Mouse (Mus musculus) liver, postnatal 0 days (tissue): ENCODE measurements around the gene Trub1. TPM values are rescaled to one million over a fixed set of nuclear protein-coding genes. Genes with fewer than 3 reads are reported as not detected.

ENCODE experiments used
- ATAC-seq: fragments of 200-750 bp; cut with Nextera tagmentation; 2 replicates; pipeline ENCODE4 v1.8.0; 2017; ENCODE audit warnings: mild to moderate bottlenecking, moderate library complexity
- DNase-seq: peaks from one replicate; pipeline ENCODE4 v3.0.0-alpha.2; 2016
- H3K27ac ChIP-seq: fragments of 300-500 bp; sonication (generic); 2 replicates; pipeline ENCODE4 v1.5.1; 2014; ENCODE audit warnings: antibody characterized with exemption, moderate library complexity, mild to moderate bottlenecking, low read depth
- H3K27me3 ChIP-seq: fragments of 300-500 bp; sonication (generic); 2 replicates; pipeline ENCODE4 v1.6.1; 2014; ENCODE audit warnings: low read length, control low read depth, mixed read lengths; ENCODE audit not compliant: insufficient read depth
- H3K36me3 ChIP-seq: fragments of 300-500 bp; sonication (generic); replicated peaks from 2 replicates; pipeline ENCODE4 v1.6.1; 2014; ENCODE audit warnings: mild to moderate bottlenecking, control low read depth, low read length, moderate library complexity, mixed read lengths; ENCODE audit not compliant: insufficient read depth
- H3K4me1 ChIP-seq: fragments of 300-500 bp; sonication (generic); 2 replicates; pipeline ENCODE4 v1.6.1; 2014; ENCODE audit warnings: antibody characterized with exemption, mild to moderate bottlenecking, control low read depth; ENCODE audit not compliant: insufficient read depth
- H3K4me2 ChIP-seq: fragments of 300-500 bp; sonication (generic); 2 replicates; pipeline ENCODE4 v1.6.1; 2014; ENCODE audit warnings: low read depth, mild to moderate bottlenecking, low read length, moderate library complexity, mixed read lengths
- H3K4me3 ChIP-seq: fragments of 300-500 bp; sonication (generic); 2 replicates; pipeline ENCODE4 v1.5.1; 2014; ENCODE audit warnings: low read depth, low read length
- H3K9ac ChIP-seq: fragments of 300-500 bp; sonication (generic); replicated peaks from 2 replicates; pipeline ENCODE4 v1.6.1; 2014; ENCODE audit warnings: mild to moderate bottlenecking, moderate library complexity
- H3K9me3 ChIP-seq: fragments of 300-500 bp; sonication (generic); 2 replicates; pipeline ENCODE4 v1.6.1; 2016; ENCODE audit warnings: mild to moderate bottlenecking, control low read depth, low read length, mixed read lengths
- CTCF ChIP-seq: sonication (generic); IDR thresholded peaks from 2 replicates; pipeline ENCODE4 v1.5.1; 2016; ENCODE audit warnings: antibody characterized with exemption, low read depth
- EP300 ChIP-seq: IDR thresholded peaks from 2 replicates; pipeline ENCODE4 v1.6.1; 2016; ENCODE audit warnings: antibody characterized with exemption, low read depth, mild to moderate bottlenecking
- WGBS: fragments of 180-500 bp; shearing (Covaris S2); extraction: QIAGEN DNeasy Blood & Tissue Kit; methylation state at CpG from one replicate; pipeline ENCODE4 v1.1.7; 2014; ENCODE audit not compliant: insufficient replicate concordance; 5-methylcytosine and 5-hydroxymethylcytosine counted together
- polyA plus RNA-seq: library from polyadenylated mRNA; unstranded; fragments of >200 nt; fragmentation: Nextera tagmentation; extraction: Ambion mirVana; gene quantifications from 2 replicates; pipeline ENCODE4 v1.2.1, GENCODE M21; 2015

Trub1 gene
- polyA plus RNA-seq, 1 experiment from 2014 or later = 8.6 TPM

- H3K36me3 ChIP-seq = no peaks in the 10 kb centered on the region
- TF ChIP-seq EP300 (no peak), CTCF (no peak)
- ATAC-seq (peak; percentile 21; the same call in 1 of the 2 replicates), DNase-seq (no peak)
- no peak overlapping the region for H3K4me3 ChIP-seq
- H3K9ac ChIP-seq = no peak overlapping the region
- H3K27me3 ChIP-seq = no peaks in the 10 kb centered on the region
- H3K27ac ChIP-seq = no peak overlapping the region
- H3K4me2 ChIP-seq = no peak overlapping the region
- H3K9me3 ChIP-seq = no peaks in the 10 kb centered on the region
- H3K4me1 ChIP-seq = no peaks in the 10 kb centered on the region
- 66% methylated on average over 10 of the region's 10 CpGs for WGBS
Measured at GRCm38 (mm10) chr19:57436586-57437021, 16.1 kb upstream of the Trub1 start.

- Histone ChIP-seq H3K4me1 (no peaks in the 10 kb centered on the region), H3K36me3 (no peaks in the 10 kb centered on the region), H3K4me3 (no peak overlapping the region), H3K27me3 (no peaks in the 10 kb centered on the region), H3K27ac (no peak overlapping the region), H3K4me2 (no peak overlapping the region), H3K9me3 (no peaks in the 10 kb centered on the region), H3K9ac (no peak overlapping the region)
- ATAC-seq (no peak), DNase-seq (no peak)
- no peak for TF ChIP-seq CTCF
- TF ChIP-seq EP300 = no peak
- whole genome bisulfite sequencing = 79% methylated on average over 7 of the region's 7 CpGs
Measured at GRCm38 (mm10) chr19:57437042-57437441, 15.7 kb upstream of the Trub1 start.

DNA sequence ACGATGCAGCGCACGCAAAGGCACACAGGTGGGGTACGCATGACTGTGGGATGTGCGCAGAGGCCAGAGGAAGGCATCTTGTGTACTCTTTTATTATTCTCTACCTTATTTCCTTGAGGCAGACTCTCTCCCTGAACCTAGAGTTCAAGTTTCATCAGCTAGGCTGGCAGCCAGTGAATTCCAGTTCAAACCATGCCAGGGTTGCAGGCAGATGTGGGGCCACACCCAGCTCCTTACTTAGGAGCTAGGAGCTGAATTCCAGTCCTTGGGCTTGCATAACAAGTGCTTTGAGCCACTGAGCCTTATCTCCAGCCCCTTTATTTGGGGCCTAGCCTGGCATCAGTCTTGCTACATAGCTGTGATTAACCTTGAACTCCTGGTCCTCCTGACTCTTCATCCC, 13.4 kb upstream of the Trub1 start:
- Histone ChIP-seq H3K9me3 (no peaks in the 10 kb centered on the region), H3K9ac (no peak overlapping the region), H3K27ac (no peak overlapping the region), H3K36me3 (no peaks in the 10 kb centered on the region), H3K27me3 (no peaks in the 10 kb centered on the region), H3K4me1 (no peaks in the 10 kb centered on the region), H3K4me3 (no peak overlapping the region), H3K4me2 (no peak overlapping the region)
- no peak for DNase-seq
- no peak for ATAC-seq
- TF ChIP-seq EP300 = no peak
- TF ChIP-seq CTCF = no peak
- WGBS = 93% methylated on average over 5 of the region's 5 CpGs

GRCm38 (mm10) chr19:57441501-57441900, 11.2 kb upstream of the Trub1 start:
- TF ChIP-seq CTCF (no peak), EP300 (no peak)
- no peak for DNase-seq
- WGBS = 63% methylated on average over 7 of the region's 7 CpGs
- no peak overlapping the region for H3K9ac ChIP-seq
- H3K4me1 ChIP-seq = no peaks in the 10 kb centered on the region
- H3K4me2 ChIP-seq = no peak overlapping the region
- no peaks in the 10 kb centered on the region for H3K36me3 ChIP-seq
- no peak for ATAC-seq
- H3K27ac ChIP-seq = no peak overlapping the region
- no peaks in the 10 kb centered on the region for H3K9me3 ChIP-seq
- no peaks in the 10 kb centered on the region for H3K27me3 ChIP-seq
- no peak overlapping the region for H3K4me3 ChIP-seq

DNA sequence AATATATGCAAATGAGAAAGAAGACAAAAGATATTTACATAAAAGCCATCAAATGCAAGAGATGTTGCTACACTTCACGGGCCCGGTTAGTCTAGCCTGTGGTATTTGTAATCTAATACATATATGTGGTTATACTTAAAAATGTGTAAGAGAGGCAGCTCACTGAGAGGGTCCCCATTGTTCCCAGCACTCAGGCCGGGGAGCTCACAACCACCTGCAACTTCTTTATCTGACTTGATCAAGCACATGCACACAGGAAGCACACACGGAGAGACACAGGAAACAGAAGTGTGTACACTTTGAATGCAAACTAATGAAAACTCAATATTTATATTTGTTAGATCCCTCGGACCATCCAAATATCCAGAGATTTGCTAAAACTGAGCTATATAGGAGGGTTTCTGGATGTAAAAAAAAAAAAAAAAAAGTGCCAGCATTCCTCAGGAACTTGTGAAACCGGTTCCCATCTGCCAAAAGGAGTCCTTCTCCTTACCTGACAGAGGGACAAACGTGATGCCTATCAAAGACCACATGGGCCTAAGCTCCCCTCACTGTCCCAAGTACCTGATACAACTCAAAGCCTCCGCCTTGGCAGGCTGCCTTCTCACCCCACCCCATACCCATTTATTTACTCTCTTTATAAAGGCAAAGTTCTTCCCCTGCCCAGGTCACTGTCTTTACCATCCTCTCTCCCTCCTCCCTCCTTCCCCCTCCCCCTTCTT, 9.6 kb upstream of the Trub1 start:
- DNase-seq (no peak), ATAC-seq (no peak)
- Histone ChIP-seq H3K4me3 (no peak overlapping the region), H3K27ac (no peak overlapping the region), H3K9ac (no peak overlapping the region), H3K27me3 (no peaks in the 10 kb centered on the region), H3K4me1 (no peaks in the 10 kb centered on the region), H3K4me2 (no peak overlapping the region), H3K36me3 (no peaks in the 10 kb centered on the region), H3K9me3 (no peaks in the 10 kb centered on the region)
- TF ChIP-seq EP300 = no peak
- TF ChIP-seq CTCF = no peak
- WGBS = 37% methylated on average over 8 of the region's 8 CpGs

DNA sequence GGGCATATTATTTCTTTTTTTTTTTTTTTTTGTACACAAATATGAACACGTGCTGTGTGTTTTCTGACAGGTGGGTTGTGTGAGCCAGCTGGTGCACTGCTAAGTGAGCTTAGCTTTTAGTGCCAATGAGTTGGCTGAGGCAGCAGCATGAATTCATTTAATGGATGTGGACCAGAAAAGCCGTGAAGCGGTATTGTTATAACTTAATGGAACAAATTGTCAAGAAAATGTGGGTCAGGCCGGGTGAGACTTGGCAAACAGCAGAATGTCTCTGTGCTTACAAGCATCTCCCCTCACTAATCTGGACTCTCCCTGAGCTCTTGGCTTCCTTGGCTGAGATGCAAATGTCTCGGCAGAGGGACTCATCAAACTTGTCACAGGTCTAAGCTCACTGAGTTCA, 7.7 kb upstream of the Trub1 start:
- Histone ChIP-seq H3K4me1 (no peaks in the 10 kb centered on the region), H3K27me3 (no peaks in the 10 kb centered on the region), H3K9me3 (no peaks in the 10 kb centered on the region), H3K4me3 (no peak overlapping the region), H3K4me2 (no peak overlapping the region), H3K36me3 (no peaks in the 10 kb centered on the region), H3K9ac (no peak overlapping the region), H3K27ac (no peak overlapping the region)
- no peak for ATAC-seq
- DNase-seq = no peak
- TF ChIP-seq CTCF = no peak
- no peak for TF ChIP-seq EP300
- 65% methylated on average over 5 of the region's 5 CpGs for WGBS

DNA sequence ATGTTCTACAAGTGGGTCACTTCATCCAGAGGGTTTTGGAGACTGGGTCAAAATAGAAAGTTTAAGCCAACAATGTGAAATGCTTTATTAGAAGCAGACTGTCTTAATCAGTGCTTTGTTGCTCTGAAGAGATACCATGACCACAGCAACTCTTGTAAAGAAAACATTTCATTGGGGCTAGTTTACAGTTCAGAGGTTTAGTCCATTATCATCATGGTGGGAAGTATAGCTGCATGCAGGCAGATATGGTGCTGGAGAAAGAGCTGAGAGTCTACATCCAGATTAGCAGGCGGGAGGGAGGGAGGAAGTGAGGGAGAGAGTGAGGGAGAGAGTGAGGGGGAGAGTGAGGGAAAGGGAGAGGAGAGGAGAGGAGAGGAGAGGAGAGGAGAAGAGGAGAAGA, 1.9 kb upstream of the Trub1 start:
- H3K4me1 ChIP-seq = 0 out of 2 replicates have a peak, but pooled peaks cover 4% of the 10 kb centered on the region
- ATAC-seq (no peak), DNase-seq (no peak)
- H3K4me2 ChIP-seq = no peak overlapping the region
- WGBS = 52% methylated on average over 1 of the region's 1 CpGs
- H3K9ac ChIP-seq = no peak overlapping the region
- no peak for TF ChIP-seq EP300
- no peak for TF ChIP-seq CTCF
- H3K4me3 ChIP-seq = no peak overlapping the region
- H3K9me3 ChIP-seq = no peaks in the 10 kb centered on the region
- H3K27ac ChIP-seq = no peak overlapping the region
- H3K27me3 ChIP-seq = no peaks in the 10 kb centered on the region
- H3K36me3 ChIP-seq = no peaks in the 10 kb centered on the region
